1 mouse cellular context compared by ENCODE assay signal in the genomic region with DNA sequence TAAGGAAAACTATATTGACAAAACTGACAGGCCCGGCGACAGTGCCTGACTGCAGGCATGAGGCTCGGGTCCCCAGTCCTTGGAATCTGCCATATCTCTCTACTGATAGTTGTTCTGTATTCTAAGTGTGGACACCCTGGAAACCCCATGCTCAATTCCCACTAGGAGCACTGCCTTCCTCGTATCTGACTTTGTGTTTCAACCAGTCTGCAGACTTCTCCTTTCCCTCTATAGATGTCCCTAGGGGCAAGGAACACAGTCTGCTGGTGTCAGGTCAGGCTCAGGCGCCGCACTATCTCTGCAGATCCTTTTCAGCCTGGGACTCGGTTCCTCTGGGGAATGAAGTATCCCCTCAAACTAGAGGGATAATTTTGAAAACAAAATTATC.
A peak's percentile ranks its signal among the peaks of the same experiment; 100 is the strongest.
TF ChIP-seq lines count a peak whose summit lies in the region.

No protein-coding gene starts in this region.

TF ChIP-seq in MEL, 35 proteins besides CTCF, POLR2A, EP300 and RAD21:
- no peak for TF ChIP-seq SIN3A (IDR thresholded peaks at IDR 0.05; ENCODE audit: low read length)
- TF ChIP-seq MAZ (IDR thresholded peaks at IDR 0.05; ENCODE audit: low read depth, low read length): 0 out of 2 replicates have a peak, but pooled peaks have one; percentile 18
- no peak for TF ChIP-seq MYB (IDR thresholded peaks at IDR 0.05; ENCODE audit: low read depth, low read length)
- TF ChIP-seq JUND (IDR thresholded peaks at IDR 0.05; ENCODE audit: low read depth, low read length): no peak
- 0 out of 2 replicates have a peak, but pooled peaks have one; percentile 40 for TF ChIP-seq UBTF (IDR thresholded peaks at IDR 0.05; ENCODE audit: borderline replicate concordance, insufficient read depth, low read depth, low read length)
